Mouse (Mus musculus): ENCODE results near the gene Bmper.
A peak's percentile ranks its signal among the peaks of the same experiment; 100 is the strongest.

Gene Bmper

GRCm38 (mm10) chr9:23222841-23223548 lies at the start of gene Bmper:
TSS of gene Bmper (plus strand) at chr9:23223076.
- DNase-seq (ENCODE audit: low spot score), result peak; percentile 78

DNA sequence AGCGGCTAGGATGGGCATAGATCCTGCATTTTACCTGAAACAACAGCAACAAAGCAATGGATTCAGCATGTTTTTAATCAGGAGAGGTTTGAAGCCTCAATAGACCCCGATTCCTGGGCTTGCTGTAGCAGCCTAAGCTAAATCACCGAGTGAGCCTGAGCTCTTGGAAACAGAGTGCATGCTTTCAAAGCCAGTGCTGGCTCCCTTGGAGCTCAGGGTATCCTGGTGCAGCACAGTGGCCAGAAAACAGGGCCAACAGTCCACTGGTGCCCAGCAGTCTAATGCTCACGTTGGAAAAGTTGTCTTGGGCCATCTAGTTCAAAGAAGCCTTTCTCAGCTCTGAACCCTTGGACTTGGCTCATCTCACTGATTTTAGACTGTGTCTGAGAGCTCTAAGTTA lies 45.4 kb upstream of the Bmper start:
- no peak for DNase-seq (ENCODE audit: low spot score)

GRCm38 (mm10) chr9:23187181-23187580 lies 35.7 kb upstream of the Bmper start:
- no peak for DNase-seq (ENCODE audit: low spot score)

GRCm38 (mm10) chr9:23188136-23188535 lies 34.7 kb upstream of the Bmper start:
- no peak for DNase-seq (ENCODE audit: low spot score)

- DNase-seq (ENCODE audit: low spot score), result no peak
Measured at GRCm38 (mm10) chr9:23190950-23191349, 31.9 kb upstream of the Bmper start.

- peak; percentile 26 for DNase-seq (ENCODE audit: low spot score)
Measured at GRCm38 (mm10) chr9:23191431-23191830, 31.4 kb upstream of the Bmper start.

GRCm38 (mm10) chr9:23192567-23193331 lies 30.1 kb upstream of the Bmper start:
- DNase-seq (ENCODE audit: low spot score), result no peak

DNA sequence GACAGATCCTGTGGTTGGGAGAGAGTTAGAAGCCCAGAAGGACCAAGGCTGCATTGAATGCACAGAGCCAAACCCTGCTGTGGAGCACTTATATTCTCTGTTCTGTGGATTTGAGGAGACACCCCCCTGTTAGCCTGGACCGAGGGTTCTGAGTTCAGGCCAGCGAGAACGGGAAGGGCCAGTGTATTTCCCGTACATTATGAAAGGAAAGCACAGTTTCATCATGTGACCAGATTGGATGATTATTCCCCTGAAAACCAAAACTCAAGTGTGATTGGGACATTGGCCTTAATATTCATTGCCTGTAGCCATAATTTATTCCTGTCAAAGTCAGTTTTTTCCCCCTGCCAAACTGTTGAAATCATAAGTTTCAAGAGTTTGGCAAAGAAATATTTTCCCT lies 23.9 kb upstream of the Bmper start:
- DNase-seq (ENCODE audit: low spot score), result no peak

DNA sequence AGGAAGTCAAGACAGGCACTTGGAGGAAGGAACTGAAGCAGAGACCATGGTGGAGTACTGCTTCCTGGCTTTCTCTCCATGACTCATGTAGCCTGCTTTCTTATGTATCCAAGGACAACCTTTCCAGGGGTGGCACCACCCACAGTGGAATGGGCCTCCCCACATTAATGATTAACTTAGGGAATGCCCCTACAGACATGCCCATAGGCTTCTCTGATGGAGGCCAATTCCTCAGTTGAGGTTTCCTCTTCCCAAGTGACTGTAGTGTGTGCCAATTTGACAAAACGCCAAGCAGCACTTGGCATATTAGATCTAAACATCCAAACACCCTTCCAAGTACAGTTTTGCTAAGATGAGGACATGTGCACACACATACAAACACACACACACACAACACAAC lies 23.0 kb upstream of the Bmper start:
- DNase-seq (ENCODE audit: low spot score), result no peak

DNA sequence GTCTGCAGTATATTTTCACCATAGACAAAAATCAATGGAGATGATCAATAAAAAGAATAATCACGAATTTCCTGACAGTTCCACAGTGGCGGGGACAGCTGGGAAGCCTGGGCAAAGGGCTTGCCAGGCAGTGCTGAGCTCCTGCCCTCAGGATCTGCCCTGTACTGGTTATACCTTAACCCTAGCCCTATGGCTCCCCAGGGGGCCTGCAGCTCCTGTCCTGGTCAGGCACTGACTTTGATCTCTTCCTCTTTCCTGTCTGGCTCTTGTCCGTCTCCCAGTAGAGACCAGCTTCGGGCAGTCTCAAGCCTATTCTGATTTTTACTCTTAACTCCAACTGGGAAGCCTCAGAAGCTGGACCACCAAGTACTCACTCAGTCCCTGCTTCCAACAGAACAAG lies 22.0 kb upstream of the Bmper start:
- no peak for DNase-seq (ENCODE audit: low spot score)

- DNase-seq (ENCODE audit: low spot score), result no peak
Measured at GRCm38 (mm10) chr9:23202431-23202830, 20.4 kb upstream of the Bmper start.

- DNase-seq (ENCODE audit: low spot score), result peak; percentile 48
Measured at GRCm38 (mm10) chr9:23204339-23205288, 18.3 kb upstream of the Bmper start.

GRCm38 (mm10) chr9:23205304-23205703 lies 17.6 kb upstream of the Bmper start:
- peak; percentile 22 for DNase-seq (ENCODE audit: low spot score)

DNA sequence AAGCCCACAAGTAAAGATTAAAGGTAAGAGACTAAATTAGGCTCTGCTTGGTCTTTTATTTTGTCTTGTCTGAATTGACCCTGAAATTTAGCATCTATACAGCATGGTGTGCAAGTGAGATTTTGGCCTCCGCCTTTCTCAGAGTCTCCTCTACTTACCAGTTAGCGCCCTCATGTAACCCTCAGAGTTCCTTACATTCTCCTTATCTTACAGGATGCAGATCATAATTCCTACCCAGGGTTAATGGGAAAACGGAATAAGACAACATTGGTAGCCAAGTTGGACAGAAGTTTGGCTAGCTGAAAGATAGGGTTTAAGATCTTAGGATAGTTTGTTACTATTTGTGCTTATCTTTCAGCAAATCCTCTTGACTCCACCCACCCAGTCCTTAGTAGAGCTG lies 17.1 kb upstream of the Bmper start:
- no peak for DNase-seq (ENCODE audit: low spot score)

GRCm38 (mm10) chr9:23206181-23206580 lies 16.7 kb upstream of the Bmper start:
- no peak for DNase-seq (ENCODE audit: low spot score)

DNA sequence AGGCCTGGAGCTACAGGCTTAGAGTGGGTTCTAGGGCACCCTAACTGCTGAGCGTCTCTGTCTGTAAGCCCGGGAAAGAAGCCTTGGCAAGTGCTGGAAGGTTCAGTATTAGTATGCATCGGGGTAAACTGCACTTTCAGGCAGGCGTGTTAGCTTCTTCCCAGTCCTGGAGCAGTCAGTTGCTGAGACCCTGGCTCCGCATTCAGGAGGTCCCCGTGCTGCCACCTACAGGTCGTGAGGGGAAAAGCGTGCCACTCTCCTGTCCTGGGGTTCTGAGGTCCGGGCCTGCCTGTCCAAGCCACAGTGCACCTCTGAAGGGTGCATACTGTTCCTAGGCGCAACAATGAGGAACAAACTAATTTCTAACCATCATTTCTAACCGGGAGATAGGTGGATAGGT lies 10.6 kb upstream of the Bmper start:
- peak; percentile 91 for DNase-seq (ENCODE audit: low spot score)

GRCm38 (mm10) chr9:23219754-23220153 lies 3.1 kb upstream of the Bmper start:
- no peak for DNase-seq (ENCODE audit: low spot score)

DNA sequence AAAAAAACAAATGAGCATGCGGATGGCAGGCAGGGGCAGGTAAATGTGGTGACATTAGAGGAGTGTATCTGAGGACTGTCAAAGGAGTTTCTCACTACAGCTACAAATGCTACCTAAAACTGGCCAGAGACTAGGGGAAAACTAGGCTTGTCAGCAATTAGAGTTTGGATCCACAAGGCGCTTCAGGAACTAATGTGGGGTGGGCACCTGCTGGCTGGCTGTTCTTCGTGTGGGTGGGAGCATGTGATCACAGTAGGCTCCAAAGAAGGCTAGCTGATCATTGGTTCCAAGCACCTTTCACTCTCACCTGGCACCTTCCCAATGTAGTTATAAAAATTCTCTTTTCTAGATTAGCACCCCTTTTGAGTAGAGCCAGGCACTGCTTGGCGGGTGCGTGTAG lies 900 bp upstream of the Bmper start:
- DNase-seq (ENCODE audit: low spot score), result no peak

- DNase-seq (ENCODE audit: low spot score), result no peak
Measured at GRCm38 (mm10) chr9:23222492-23222840, 410 bp upstream of the Bmper start.

- DNase-seq (ENCODE audit: low spot score), result no peak
Measured at GRCm38 (mm10) chr9:23223549-23224077, 737 bp downstream of the Bmper start.

DNA sequence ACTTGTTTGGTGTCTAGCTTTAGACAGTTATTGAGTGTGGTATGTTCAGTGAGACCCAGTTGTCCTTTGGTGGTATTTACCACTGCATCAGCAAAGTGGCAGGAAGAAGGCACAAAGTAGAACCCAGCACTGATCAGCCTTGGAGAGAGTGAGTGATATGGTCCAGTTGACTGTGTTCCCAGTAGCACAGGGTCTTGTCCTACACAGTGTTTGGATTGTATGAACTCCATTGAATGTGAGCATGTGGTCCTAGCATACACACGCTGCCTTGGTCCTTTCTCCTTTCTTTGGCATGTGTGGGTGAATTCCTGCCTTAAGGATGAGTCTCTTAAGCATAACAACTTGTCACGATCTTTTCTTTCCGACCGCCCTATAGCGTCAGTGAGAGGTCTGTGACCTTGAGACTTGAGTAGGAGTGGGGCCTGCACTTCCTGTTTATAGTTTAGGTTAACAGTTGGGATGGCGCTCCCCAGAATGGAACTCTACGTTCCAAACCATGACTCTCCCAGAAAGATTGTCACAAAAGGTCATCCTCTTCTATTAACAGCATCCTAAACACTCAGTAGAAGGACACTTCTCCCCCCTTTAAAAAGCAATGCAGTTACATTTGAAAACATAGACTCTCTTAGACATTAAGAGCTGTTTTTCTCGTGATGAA lies 10.7 kb downstream of the Bmper start:
- DNase-seq (ENCODE audit: low spot score), result no peak

All from embryo, embryonic 10.5 days (tissue).